Mouse (Mus musculus): ENCODE results near the gene Gpc6.

- TF ChIP-seq POLR2A (IDR thresholded peaks at IDR 0.05; ENCODE audit: insufficient read depth, low read depth, low read length) (no peak), EP300 (IDR thresholded peaks at IDR 0.05; ENCODE audit: insufficient read depth, low read depth, low read length) (no peak), CTCF (IDR thresholded peaks at IDR 0.05) (no peak)
These were observed 527.0 kb downstream of the Gpc6 start for GRCm38 (mm10) chr14:117452150-117452549.
